In genomic region chr2:50743785-50744258, GRCm38 (mm10) we compare ENCODE assay signal across 14 mouse cellular contexts.
DNase-seq lines count a peak whose midpoint lies in the region; ATAC-seq and TF ChIP-seq lines count a peak whose summit lies in the region.
"Had no signal": no experiment of that assay in that cellular context is flagged by ENCODE, and none has a peak within 500 bp of the region (broad histone marks: within the 10 kb centered on the region; RNA-seq: fewer than 3 reads in every experiment).

No protein-coding gene starts in this region.

- no peaks in the 10 kb centered on the region for H3K9me3 ChIP-seq in kidney, postnatal 0 days (replicated peaks; ENCODE audit: low read length)
- H3K9me3 ChIP-seq in embryonic facial prominence, embryonic 13.5 days: no peaks in the 10 kb centered on the region
- no peaks in the 10 kb centered on the region for H3K9me3 ChIP-seq in forebrain, postnatal 0 days (ENCODE audit: low read length)
- no peaks in the 10 kb centered on the region for H3K9me3 ChIP-seq in midbrain, embryonic 13.5 days
- H3K9me3 ChIP-seq: heart, embryonic 10.5 days had no signal

- no peak for TF ChIP-seq CTCF in kidney, postnatal 0 days (IDR thresholded peaks at IDR 0.05; ENCODE audit: low read depth)
- no peak for TF ChIP-seq CTCF in kidney, adult 2 months (conservative IDR thresholded peaks at IDR 0.05; ENCODE audit: insufficient read depth, insufficient read length, low read depth, low read length)
- TF ChIP-seq CTCF in forebrain, postnatal 0 days (IDR thresholded peaks at IDR 0.05; ENCODE audit: low read depth): no peak

- no peaks in the 10 kb centered on the region for H3K27me3 ChIP-seq in kidney, postnatal 0 days (ENCODE audit: insufficient read depth, low read length)
- H3K27me3 ChIP-seq in kidney, adult 2 months (replicated peaks; ENCODE audit: control insufficient read depth, insufficient read depth, low read length): no peaks in the 10 kb centered on the region
- H3K27me3 ChIP-seq in embryonic facial prominence, embryonic 13.5 days: no peaks in the 10 kb centered on the region
- no peaks in the 10 kb centered on the region for H3K27me3 ChIP-seq in forebrain, postnatal 0 days (ENCODE audit: insufficient read depth, low read length)
- no peaks in the 10 kb centered on the region for H3K27me3 ChIP-seq in midbrain, embryonic 13.5 days

- no peak overlapping the region for H3K4me2 ChIP-seq in kidney, postnatal 0 days (ENCODE audit: low read length)
- H3K4me2 ChIP-seq in embryonic facial prominence, embryonic 13.5 days: no peak overlapping the region
- H3K4me2 ChIP-seq in forebrain, postnatal 0 days (ENCODE audit: low read depth): no peak overlapping the region
- H3K4me2 ChIP-seq in midbrain, embryonic 13.5 days (replicated peaks): no peak overlapping the region

- ATAC-seq in kidney, postnatal 0 days (replicated peaks; ENCODE audit: low FRiP score, low read depth): peak; percentile 52; the same call in 1 of the 2 replicates
- peak; percentile 52; the same call in 1 of the 2 replicates for ATAC-seq in embryonic facial prominence, embryonic 13.5 days (ENCODE audit: insufficient number of reproducible peaks, insufficient read depth, low FRiP score, low TSS enrichment, low read depth)
- ATAC-seq in forebrain, postnatal 0 days: peak; percentile 27; the same call in 1 of the 2 replicates
- peak; percentile 76 for ATAC-seq in midbrain, embryonic 13.5 days

- H3K27ac ChIP-seq in kidney, postnatal 0 days: no peak overlapping the region
- H3K27ac ChIP-seq in kidney, adult 2 months (ENCODE audit: insufficient read depth, low read depth, low read length): no peak overlapping the region
- H3K27ac ChIP-seq in embryonic facial prominence, embryonic 13.5 days: no peak overlapping the region
- no peak overlapping the region for H3K27ac ChIP-seq in forebrain, postnatal 0 days (ENCODE audit: low read depth, low read length)
- H3K27ac ChIP-seq in midbrain, embryonic 13.5 days: no peak overlapping the region
- H3K27ac ChIP-seq: gastrocnemius, adult 2 months; heart, embryonic 10.5 days; macrophage had no signal

- 96% methylated on average over 3 of the region's 3 CpGs for WGBS in kidney, postnatal 0 days
- 97% methylated on average over 3 of the region's 3 CpGs for WGBS in kidney, adult 2 months
- WGBS in embryonic facial prominence, embryonic 13.5 days: 94% methylated on average over 3 of the region's 3 CpGs
- WGBS in forebrain, postnatal 0 days: 98% methylated on average over 3 of the region's 3 CpGs
- WGBS in midbrain, embryonic 13.5 days: 96% methylated on average over 3 of the region's 3 CpGs

- H3K4me3 ChIP-seq in kidney, postnatal 0 days (replicated peaks; ENCODE audit: low read depth, low read length): no peak overlapping the region
- H3K4me3 ChIP-seq in kidney, adult 2 months (ENCODE audit: insufficient read depth, low read depth, low read length): no peak overlapping the region
- no peak overlapping the region for H3K4me3 ChIP-seq in embryonic facial prominence, embryonic 13.5 days
- no peak overlapping the region for H3K4me3 ChIP-seq in forebrain, postnatal 0 days (ENCODE audit: low read depth, low read length)
- H3K4me3 ChIP-seq in midbrain, embryonic 13.5 days (replicated peaks): no peak overlapping the region
- H3K4me3 ChIP-seq: gastrocnemius, adult 2 months; heart, embryonic 10.5 days had no signal

- H3K36me3 ChIP-seq in kidney, postnatal 0 days (ENCODE audit: insufficient read depth, low read length): no peaks in the 10 kb centered on the region
- H3K36me3 ChIP-seq in kidney, adult 2 months (ENCODE audit: control insufficient read depth, insufficient read depth, low read length): no peaks in the 10 kb centered on the region
- no peaks in the 10 kb centered on the region for H3K36me3 ChIP-seq in embryonic facial prominence, embryonic 13.5 days
- H3K36me3 ChIP-seq in forebrain, postnatal 0 days (ENCODE audit: insufficient read depth): no peaks in the 10 kb centered on the region
- no peaks in the 10 kb centered on the region for H3K36me3 ChIP-seq in midbrain, embryonic 13.5 days
- H3K36me3 ChIP-seq: heart, embryonic 10.5 days had no signal

- H3K9ac ChIP-seq in kidney, postnatal 0 days (ENCODE audit: low read depth, low read length): no peak overlapping the region
- H3K9ac ChIP-seq in embryonic facial prominence, embryonic 13.5 days: no peak overlapping the region
- no peak overlapping the region for H3K9ac ChIP-seq in forebrain, postnatal 0 days
- no peak overlapping the region for H3K9ac ChIP-seq in midbrain, embryonic 13.5 days (replicated peaks)

- H3K4me1 ChIP-seq in kidney, postnatal 0 days (replicated peaks; ENCODE audit: insufficient read depth, low read length): no peaks in the 10 kb centered on the region
- H3K4me1 ChIP-seq in kidney, adult 2 months (ENCODE audit: control insufficient read depth, insufficient read depth, low read length): no peaks in the 10 kb centered on the region
- H3K4me1 ChIP-seq in embryonic facial prominence, embryonic 13.5 days: peaks cover 12% of the 10 kb centered on the region; the same call in 1 of the 2 replicates
- H3K4me1 ChIP-seq in forebrain, postnatal 0 days (ENCODE audit: insufficient read depth): no peaks in the 10 kb centered on the region
- H3K4me1 ChIP-seq in midbrain, embryonic 13.5 days (replicated peaks): peaks cover 14% of the 10 kb centered on the region

- TF ChIP-seq POLR2A in kidney, adult 2 months (IDR thresholded peaks at IDR 0.05; ENCODE audit: low read depth, low read length): no peak

- no peak for DNase-seq in kidney, postnatal 0 days (ENCODE audit: low spot score)
- DNase-seq in kidney, adult 2 months: no peak
- DNase-seq in forebrain, postnatal 0 days: no peak
- no peak for DNase-seq in layer of hippocampus, postnatal 36 days
- DNase-seq in layer of hippocampus, adult 11-12 months (ENCODE audit: low spot score): no peak
- no peak for DNase-seq in MN1 (ENCODE audit: low spot score)
- DNase-seq: adrenal gland, postnatal 25 days; cerebellum, adult 11-12 months; embryo, embryonic 11 days; gastrocnemius, adult 2 months had no signal
